Mouse (Mus musculus): ENCODE data around the gene P3h2. TPM values are rescaled to one million over a fixed set of nuclear protein-coding genes. Genes with fewer than 3 reads are reported as not detected.

P3h2 gene
- polyA plus RNA-seq, 1 experiment from 2014 or later = 1.4 TPM

DNA sequence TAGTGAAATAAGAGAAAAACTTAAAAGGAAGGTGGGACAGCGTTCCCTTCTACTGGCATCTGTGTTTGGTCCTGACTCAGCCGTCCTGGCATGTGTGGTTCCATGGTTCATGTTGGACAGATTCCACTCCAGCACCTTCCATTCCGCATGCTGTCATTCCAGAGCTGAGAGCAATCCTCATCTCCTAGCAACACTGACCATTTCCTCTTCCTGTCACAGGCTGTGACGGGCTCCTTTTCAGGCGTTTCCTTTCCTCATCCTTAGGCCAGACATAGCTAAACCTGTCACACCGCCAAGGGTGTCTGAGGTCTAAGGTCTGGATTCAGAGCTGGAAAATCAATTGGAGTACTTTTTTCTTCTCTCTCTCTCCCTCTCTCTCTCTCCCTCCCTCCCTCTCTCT is 40.5 kb downstream of the P3h2 start:
- no peak overlapping the region for H3K4me2 ChIP-seq
- no peaks in the 10 kb centered on the region for H3K27me3 ChIP-seq (replicated peaks)
- ATAC-seq (ENCODE audit: low FRiP score) = no peak
- H3K9me3 ChIP-seq (replicated peaks) = no peaks in the 10 kb centered on the region
- no peaks in the 10 kb centered on the region for H3K4me1 ChIP-seq
- no peak overlapping the region for H3K27ac ChIP-seq (replicated peaks)
- H3K9ac ChIP-seq (replicated peaks) = no peak overlapping the region
- H3K36me3 ChIP-seq = no peaks in the 10 kb centered on the region
- WGBS = 69% methylated on average over 6 of the region's 6 CpGs
- H3K4me3 ChIP-seq (replicated peaks) = no peak overlapping the region

GRCm38 (mm10) chr16:26060239-26061085 is 45.1 kb downstream of the P3h2 start:
- H3K9me3 ChIP-seq (replicated peaks) = no peaks in the 10 kb centered on the region
- H3K4me1 ChIP-seq = no peaks in the 10 kb centered on the region
- H3K4me2 ChIP-seq = no peak overlapping the region
- no peak overlapping the region for H3K4me3 ChIP-seq (replicated peaks)
- no peak overlapping the region for H3K9ac ChIP-seq (replicated peaks)
- no peak overlapping the region for H3K27ac ChIP-seq (replicated peaks)
- H3K27me3 ChIP-seq (replicated peaks) = no peaks in the 10 kb centered on the region
- no peak for ATAC-seq (ENCODE audit: low FRiP score)
- H3K36me3 ChIP-seq = no peaks in the 10 kb centered on the region
- WGBS = 74% methylated on average over 5 of the region's 5 CpGs

GRCm38 (mm10) chr16:26053631-26054030 is 52.0 kb downstream of the P3h2 start:
- Histone ChIP-seq H3K36me3 (no peaks in the 10 kb centered on the region), H3K4me2 (no peak overlapping the region), H3K27ac (replicated peaks) (no peak overlapping the region), H3K27me3 (replicated peaks) (no peaks in the 10 kb centered on the region), H3K9me3 (replicated peaks) (no peaks in the 10 kb centered on the region), H3K4me3 (replicated peaks) (no peak overlapping the region), H3K9ac (replicated peaks) (no peak overlapping the region), H3K4me1 (peaks cover 5% of the 10 kb centered on the region; the same call in 1 of the 2 replicates)
- 78% methylated on average over 3 of the region's 3 CpGs for WGBS
- no peak for ATAC-seq (ENCODE audit: low FRiP score)

DNA sequence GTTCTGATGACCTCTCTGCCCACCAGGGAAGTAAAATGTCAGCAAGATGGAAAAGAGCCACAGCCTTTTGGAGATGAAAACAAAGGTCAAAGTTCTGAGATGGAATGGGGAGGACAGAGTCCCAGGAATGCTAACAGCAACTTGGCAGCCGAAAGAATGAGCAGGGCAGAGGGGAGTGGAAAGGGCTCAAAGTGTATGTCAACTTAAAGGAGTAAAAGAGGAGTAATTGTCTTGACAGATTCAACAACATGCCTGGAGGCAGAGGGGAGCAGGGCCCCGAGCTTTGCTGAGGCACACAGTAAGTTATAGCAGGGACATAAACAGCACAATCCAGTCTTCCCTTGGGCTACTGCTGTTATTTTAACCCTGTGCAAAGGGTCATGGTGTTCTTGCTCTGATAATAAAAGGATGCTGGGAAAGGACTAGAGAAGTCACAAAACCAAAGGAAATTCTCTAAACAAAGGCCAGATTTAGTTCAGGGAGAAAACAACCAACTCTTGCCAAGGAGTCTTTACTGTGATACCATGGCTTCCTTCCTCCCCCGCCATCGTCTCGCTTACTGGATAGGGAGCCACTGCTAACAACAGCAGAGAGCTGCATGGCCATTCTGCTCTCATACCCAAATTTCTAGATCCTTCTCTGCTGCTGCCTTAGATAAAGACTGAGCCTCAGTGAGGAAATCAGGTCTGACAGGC is 56.0 kb downstream of the P3h2 start:
- ATAC-seq (ENCODE audit: low FRiP score) = no peak
- H3K4me3 ChIP-seq (replicated peaks) = no peak overlapping the region
- H3K27ac ChIP-seq (replicated peaks) = no peak overlapping the region
- no peak overlapping the region for H3K4me2 ChIP-seq
- H3K36me3 ChIP-seq = no peaks in the 10 kb centered on the region
- no peaks in the 10 kb centered on the region for H3K9me3 ChIP-seq (replicated peaks)
- no peaks in the 10 kb centered on the region for H3K27me3 ChIP-seq (replicated peaks)
- WGBS = 49% methylated on average over 5 of the region's 5 CpGs
- peaks cover 5% of the 10 kb centered on the region; the same call in 1 of the 2 replicates for H3K4me1 ChIP-seq
- no peak overlapping the region for H3K9ac ChIP-seq (replicated peaks)

DNA sequence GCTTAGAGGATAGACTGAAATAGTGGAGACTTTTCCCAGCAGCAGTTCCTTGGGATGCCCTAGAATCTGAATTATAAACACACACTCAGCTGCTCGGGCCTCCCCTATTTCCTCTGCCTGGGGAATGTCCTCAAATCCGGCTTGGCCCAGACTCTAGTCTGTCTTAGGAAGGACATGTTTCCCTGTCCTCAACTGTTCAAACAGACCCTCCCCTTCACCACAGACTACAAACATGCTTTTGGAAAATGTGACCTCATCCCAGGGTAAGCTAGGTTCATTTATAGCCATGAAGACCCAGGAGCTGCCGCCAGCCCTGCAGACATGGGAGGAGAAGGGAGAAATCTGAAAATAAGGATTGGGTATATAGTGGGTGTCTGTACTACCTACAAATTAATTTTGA is 57.7 kb downstream of the P3h2 start:
- H3K36me3 ChIP-seq = no peaks in the 10 kb centered on the region
- no peak; the same call in 1 of the 2 replicates for ATAC-seq (ENCODE audit: low FRiP score)
- 91% methylated on average over 3 of the region's 3 CpGs for WGBS
- no peak overlapping the region for H3K9ac ChIP-seq (replicated peaks)
- H3K4me1 ChIP-seq = peaks cover 5% of the 10 kb centered on the region; the same call in 1 of the 2 replicates
- no peak overlapping the region for H3K4me2 ChIP-seq
- H3K27ac ChIP-seq (replicated peaks) = no peak overlapping the region
- H3K4me3 ChIP-seq (replicated peaks) = no peak overlapping the region
- H3K27me3 ChIP-seq (replicated peaks) = no peaks in the 10 kb centered on the region
- no peaks in the 10 kb centered on the region for H3K9me3 ChIP-seq (replicated peaks)

GRCm38 (mm10) chr16:26047396-26047795 is 58.2 kb downstream of the P3h2 start:
- Histone ChIP-seq H3K27ac (replicated peaks) (no peak overlapping the region), H3K27me3 (replicated peaks) (no peaks in the 10 kb centered on the region), H3K9me3 (replicated peaks) (no peaks in the 10 kb centered on the region), H3K9ac (replicated peaks) (no peak overlapping the region), H3K4me1 (peaks cover 5% of the 10 kb centered on the region; the same call in 1 of the 2 replicates), H3K4me3 (replicated peaks) (no peak overlapping the region), H3K36me3 (no peaks in the 10 kb centered on the region), H3K4me2 (no peak overlapping the region)
- ATAC-seq (ENCODE audit: low FRiP score) = no peak
- WGBS = 88% methylated on average over 1 of the region's 1 CpGs

DNA sequence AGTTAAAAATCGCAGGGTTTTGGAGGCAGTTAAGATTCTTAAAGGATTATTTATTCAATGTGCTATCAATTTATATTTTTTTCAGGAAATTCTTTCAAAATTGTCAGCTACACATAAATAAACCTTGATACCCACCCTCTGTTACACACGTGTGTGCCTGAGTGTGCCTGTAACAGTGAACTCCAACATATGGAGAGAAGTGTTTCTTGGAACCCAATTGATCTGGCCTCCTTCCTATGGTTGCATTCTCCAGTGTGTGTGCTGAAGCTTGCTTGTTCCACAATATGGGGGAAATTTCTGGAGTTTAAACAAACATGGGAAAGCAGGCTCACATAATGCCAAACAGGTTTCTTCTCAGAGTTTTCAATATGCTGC is 63.7 kb downstream of the P3h2 start:
- no peak overlapping the region for H3K9ac ChIP-seq (replicated peaks)
- H3K4me3 ChIP-seq (replicated peaks) = no peak overlapping the region
- H3K4me1 ChIP-seq = peaks cover 8% of the 10 kb centered on the region; the same call in 1 of the 2 replicates
- no peak overlapping the region for H3K27ac ChIP-seq (replicated peaks)
- H3K9me3 ChIP-seq (replicated peaks) = no peaks in the 10 kb centered on the region
- 51% methylated on average over 2 of the region's 2 CpGs for WGBS
- H3K36me3 ChIP-seq = no peaks in the 10 kb centered on the region
- H3K4me2 ChIP-seq = no peak overlapping the region
- ATAC-seq (ENCODE audit: low FRiP score) = no peak
- H3K27me3 ChIP-seq (replicated peaks) = no peaks in the 10 kb centered on the region

DNA sequence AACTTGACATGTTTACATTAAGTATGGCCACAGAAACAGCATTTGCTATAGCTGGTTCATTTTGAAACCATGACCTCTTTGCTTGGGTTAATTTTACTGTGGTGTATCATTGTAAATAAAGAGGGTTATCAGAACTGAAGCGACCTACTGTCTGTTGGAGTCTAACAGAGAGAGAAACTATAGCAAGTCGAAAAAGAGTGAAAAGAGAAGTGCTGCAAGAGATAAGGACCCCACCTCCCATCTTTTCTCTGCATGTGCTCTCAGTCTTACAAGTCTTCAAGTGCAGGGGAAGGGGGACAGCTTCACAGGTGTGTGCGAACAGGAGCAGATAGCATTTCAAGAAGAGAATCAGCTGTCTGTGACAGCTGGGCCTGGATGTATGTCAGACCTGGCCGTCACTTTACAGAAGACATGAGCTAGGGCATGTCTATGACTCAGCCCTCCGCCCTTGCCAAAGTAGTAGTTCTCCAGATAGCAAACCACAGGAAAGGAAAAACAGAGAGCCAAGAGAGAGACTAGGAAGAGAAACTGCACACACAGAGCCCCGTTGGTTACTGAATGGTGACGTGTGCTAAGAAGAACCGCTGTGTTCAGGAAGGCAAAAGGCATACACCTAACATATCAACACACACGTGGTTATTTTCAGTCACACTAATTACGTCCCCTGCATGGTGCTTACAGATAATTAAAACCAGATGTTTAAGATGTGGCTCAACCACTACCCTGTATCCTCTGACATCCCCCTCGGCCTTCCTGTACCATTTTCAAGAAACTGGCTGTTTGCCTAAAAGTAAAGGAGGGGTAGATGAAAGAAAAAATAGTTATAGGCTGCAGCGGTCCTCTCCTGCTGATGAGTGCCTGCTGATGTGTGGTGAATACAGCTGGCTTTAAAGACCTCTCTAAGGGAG is 64.3 kb downstream of the P3h2 start:
- H3K27me3 ChIP-seq (replicated peaks) = no peaks in the 10 kb centered on the region
- H3K27ac ChIP-seq (replicated peaks) = peak overlapping the region; percentile 23; the same call in 1 of the 2 replicates
- H3K4me1 ChIP-seq = peaks cover 8% of the 10 kb centered on the region; the same call in 1 of the 2 replicates
- H3K36me3 ChIP-seq = no peaks in the 10 kb centered on the region
- no peak overlapping the region for H3K4me3 ChIP-seq (replicated peaks)
- 0 out of 2 replicates have a peak, but pooled peaks have one; percentile 35 for ATAC-seq (ENCODE audit: low FRiP score)
- H3K9me3 ChIP-seq (replicated peaks) = no peaks in the 10 kb centered on the region
- no peak overlapping the region for H3K9ac ChIP-seq (replicated peaks)
- no peak overlapping the region for H3K4me2 ChIP-seq
- 64% methylated on average over 12 of the region's 12 CpGs for WGBS

DNA sequence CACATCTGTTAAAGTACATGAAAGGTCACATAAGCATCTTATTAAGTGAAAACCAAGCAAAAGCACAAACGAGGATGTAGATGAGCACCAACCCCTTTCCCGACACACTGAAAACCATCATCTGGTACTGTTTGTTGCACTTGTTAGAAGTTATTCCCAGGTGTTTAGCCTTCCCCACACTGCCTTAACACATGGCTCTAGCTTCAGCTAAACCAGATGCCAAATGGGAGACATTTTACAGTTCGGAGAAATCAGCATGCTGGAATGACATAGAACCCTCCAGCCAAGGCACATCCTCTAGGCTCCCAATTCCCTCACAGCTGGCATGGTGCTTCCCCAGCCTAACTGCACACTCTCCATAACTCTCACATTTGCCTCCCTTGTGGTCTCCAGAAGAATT is 66.3 kb downstream of the P3h2 start:
- WGBS = 64% methylated on average over 3 of the region's 3 CpGs
- no peak overlapping the region for H3K4me3 ChIP-seq (replicated peaks)

GRCm38 (mm10) chr16:26035525-26035924 is 70.1 kb downstream of the P3h2 start:
- no peak overlapping the region for H3K9ac ChIP-seq (replicated peaks)
- H3K27ac ChIP-seq (replicated peaks) = 0 out of 2 replicates have a peak overlapping the region, but pooled peaks have one; percentile 19
- ATAC-seq (ENCODE audit: low FRiP score) = no peak
- 0 out of 2 replicates have a peak, but pooled peaks cover 3% of the 10 kb centered on the region for H3K4me1 ChIP-seq
- 35% methylated on average over 3 of the region's 3 CpGs for WGBS
- H3K4me2 ChIP-seq = no peak overlapping the region
- no peaks in the 10 kb centered on the region for H3K36me3 ChIP-seq
- H3K9me3 ChIP-seq (replicated peaks) = no peaks in the 10 kb centered on the region
- no peaks in the 10 kb centered on the region for H3K27me3 ChIP-seq (replicated peaks)
- no peak overlapping the region for H3K4me3 ChIP-seq (replicated peaks)

More for the DNA sequence above, 66.3 kb downstream of the P3h2 start:
- Histone ChIP-seq H3K27me3 (replicated peaks) (no peaks in the 10 kb centered on the region), H3K4me1 (peaks cover 11% of the 10 kb centered on the region; the same call in 1 of the 2 replicates), H3K9me3 (replicated peaks) (no peaks in the 10 kb centered on the region), H3K9ac (replicated peaks) (no peak overlapping the region), H3K36me3 (no peaks in the 10 kb centered on the region), H3K4me2 (no peak overlapping the region), H3K27ac (replicated peaks) (no peak overlapping the region)
- no peak for ATAC-seq (ENCODE audit: low FRiP score)

- 70% methylated on average over 5 of the region's 5 CpGs for WGBS
Measured at GRCm38 (mm10) chr16:26035079-26035478, 70.5 kb downstream of the P3h2 start.

More at GRCm38 (mm10) chr16:26035079-26035478, 70.5 kb downstream of the P3h2 start:
- H3K4me1 ChIP-seq = 0 out of 2 replicates have a peak, but pooled peaks cover 3% of the 10 kb centered on the region
- H3K27me3 ChIP-seq (replicated peaks) = no peaks in the 10 kb centered on the region
- H3K36me3 ChIP-seq = no peaks in the 10 kb centered on the region
- no peak overlapping the region for H3K4me3 ChIP-seq (replicated peaks)
- H3K4me2 ChIP-seq = no peak overlapping the region
- ATAC-seq (ENCODE audit: low FRiP score) = no peak
- H3K27ac ChIP-seq (replicated peaks) = 0 out of 2 replicates have a peak overlapping the region, but pooled peaks have one; percentile 19
- H3K9ac ChIP-seq (replicated peaks) = no peak overlapping the region
- H3K9me3 ChIP-seq (replicated peaks) = no peaks in the 10 kb centered on the region

Data from neural tube, embryonic 15.5 days (tissue).